Mouse (Mus musculus): ENCODE data around the gene Chchd1. TPM values are rescaled to one million over a fixed set of nuclear protein-coding genes. Genes with fewer than 3 reads are reported as not detected.

Chchd1 gene
- 43.1 and 47.8 TPM in 2 replicates for total RNA-seq (2017)

DNA sequence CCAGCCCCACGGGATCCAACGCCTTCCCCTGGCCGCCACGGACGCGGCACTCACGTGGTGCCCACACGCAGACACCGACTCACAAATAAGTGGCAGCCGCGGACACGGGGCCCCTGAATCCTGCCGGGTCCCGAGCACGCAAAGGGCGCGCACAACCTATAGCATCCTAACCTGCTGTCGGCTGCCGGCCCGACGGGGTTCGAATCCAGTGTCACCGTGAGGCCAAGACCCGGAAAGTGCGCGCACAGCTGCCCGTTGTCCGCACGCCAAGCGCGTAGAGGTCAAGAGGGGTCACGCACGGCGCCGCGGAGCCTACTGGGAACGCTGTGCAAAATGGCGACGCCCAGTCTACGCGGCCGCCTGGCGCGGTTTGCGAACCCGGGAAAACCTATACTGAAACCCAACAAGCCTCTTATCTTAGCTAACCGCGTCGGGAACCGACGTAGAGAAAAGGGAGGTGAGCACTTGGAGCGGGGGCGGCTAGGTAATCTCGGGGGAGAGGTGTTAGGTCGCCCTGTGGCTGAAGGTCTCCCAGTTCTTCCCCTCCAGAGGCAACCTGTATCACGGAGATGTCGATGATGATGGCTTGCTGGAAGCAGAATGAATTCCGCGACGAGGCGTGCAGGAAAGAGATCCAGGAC, at the start of gene Chchd1:
Gene Chchd1 (plus strand): TSS at position 266 of the 641 bp plus-strand sequence.
- ATAC-seq (ENCODE audit: extremely low read depth, insufficient number of reproducible peaks, low FRiP score, poor library complexity, severe bottlenecking) = peak; percentile 74

DNA sequence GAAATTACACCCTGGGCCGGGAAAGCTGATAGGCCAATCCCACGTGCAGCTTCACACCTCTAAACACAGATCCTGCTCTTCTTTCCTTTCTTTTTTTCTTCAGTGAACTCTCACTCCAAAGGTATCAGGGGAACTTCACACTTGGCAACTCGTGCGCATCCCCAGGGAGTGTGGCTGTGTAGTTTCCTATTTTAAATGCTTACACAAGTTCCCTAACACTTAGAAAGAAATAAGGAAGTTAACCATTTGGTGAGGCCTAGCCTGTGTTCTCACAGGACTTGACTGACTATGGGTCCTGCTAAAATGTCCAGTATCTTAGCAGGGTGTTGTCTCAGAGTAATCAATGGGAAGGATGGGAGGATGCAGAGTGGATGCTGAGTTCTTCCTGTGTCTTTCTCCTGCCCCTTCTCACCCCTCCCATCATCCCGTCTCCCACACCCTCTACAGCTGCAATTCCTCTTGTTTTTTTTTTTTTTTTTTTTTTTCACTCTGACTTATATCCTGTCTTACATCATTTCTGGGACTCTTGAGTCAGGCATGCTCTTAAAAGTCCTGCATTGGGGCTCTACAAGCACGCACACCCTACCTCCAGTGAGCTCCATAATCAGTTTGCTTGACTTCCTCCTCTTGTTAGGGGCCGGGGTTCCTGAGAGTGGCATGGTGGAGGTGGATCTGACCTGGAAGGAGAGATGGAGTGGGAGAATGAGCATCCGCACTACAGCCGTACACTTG, 48.0 kb upstream of the Chchd1 start:
- ATAC-seq (ENCODE audit: extremely low read depth, insufficient number of reproducible peaks, low FRiP score, poor library complexity, severe bottlenecking) = peak; percentile 27; the same call in 1 of the 2 replicates

DNA sequence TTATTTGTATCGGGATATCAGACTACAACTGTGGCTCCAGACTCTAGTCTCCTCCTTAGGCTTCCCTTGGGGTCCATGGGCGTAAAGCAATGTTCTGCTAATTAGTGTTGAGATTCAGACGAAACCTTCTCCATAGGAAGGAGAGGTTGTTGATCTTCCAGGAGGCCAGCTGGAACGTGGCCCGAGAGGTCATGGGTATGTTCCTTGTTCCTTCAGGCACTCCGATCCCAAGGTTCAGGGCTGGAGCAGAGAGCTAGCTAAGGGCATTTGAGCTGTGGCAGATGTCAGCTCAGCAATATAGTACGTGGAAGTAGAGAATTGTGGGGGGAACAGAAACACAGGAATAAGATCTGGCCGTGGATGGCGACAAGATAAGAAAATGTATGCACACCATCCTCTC, 47.1 kb upstream of the Chchd1 start:
- no peak for ATAC-seq (ENCODE audit: extremely low read depth, insufficient number of reproducible peaks, low FRiP score, poor library complexity, severe bottlenecking)

- no peak for ATAC-seq (ENCODE audit: extremely low read depth, insufficient number of reproducible peaks, low FRiP score, poor library complexity, severe bottlenecking)
These were observed 46.4 kb upstream of the Chchd1 start, which contains the start of gene Myoz1 for GRCm38 (mm10) chr14:20656361-20656760. Myoz1 (minus strand) TSS chr14:20656540.

DNA sequence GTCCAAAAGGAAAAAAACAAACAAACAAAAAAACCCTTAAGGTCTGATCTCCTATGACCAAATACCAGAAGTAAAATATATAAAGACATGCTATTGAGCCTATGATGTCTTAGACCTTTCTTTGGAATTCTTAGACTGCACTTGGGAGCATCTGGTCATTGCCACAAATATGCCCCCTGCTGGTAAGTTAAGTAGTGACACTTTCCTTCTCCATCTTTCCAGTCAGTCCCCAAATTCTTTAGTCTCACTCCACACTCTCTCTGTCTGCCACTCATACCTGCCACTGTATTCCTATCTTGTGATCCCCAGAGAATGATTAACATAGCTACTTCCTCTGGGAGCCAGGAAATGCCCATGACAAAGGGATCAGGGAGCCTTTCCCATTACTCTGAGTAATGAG, 44.5 kb upstream of the Chchd1 start:
- ATAC-seq (ENCODE audit: extremely low read depth, insufficient number of reproducible peaks, low FRiP score, poor library complexity, severe bottlenecking) = no peak

GRCm38 (mm10) chr14:20658902-20659301, 43.9 kb upstream of the Chchd1 start:
- no peak for ATAC-seq (ENCODE audit: extremely low read depth, insufficient number of reproducible peaks, low FRiP score, poor library complexity, severe bottlenecking)

DNA sequence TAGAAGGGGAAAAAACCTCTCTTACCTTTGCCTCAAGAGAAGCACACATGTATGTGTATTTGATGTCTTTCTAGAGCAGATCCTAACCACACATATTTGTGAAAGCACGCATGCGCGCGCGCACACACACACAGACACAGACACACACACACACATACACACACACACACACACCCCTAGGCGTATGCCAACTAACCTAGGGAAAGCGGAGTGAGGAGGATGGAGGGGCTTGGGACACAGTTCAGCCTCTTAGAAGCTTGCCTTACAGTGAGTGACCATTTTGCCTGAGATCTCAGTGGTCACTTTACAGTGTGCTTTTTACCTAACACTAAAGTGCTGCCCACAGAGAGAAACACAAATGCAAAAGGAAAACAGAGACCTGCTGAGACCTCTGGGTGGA, 43.1 kb upstream of the Chchd1 start:
- ATAC-seq (ENCODE audit: extremely low read depth, insufficient number of reproducible peaks, low FRiP score, poor library complexity, severe bottlenecking) = no peak

- peak; percentile 96 for ATAC-seq (ENCODE audit: extremely low read depth, insufficient number of reproducible peaks, low FRiP score, poor library complexity, severe bottlenecking)
These were observed 41.8 kb upstream of the Chchd1 start for GRCm38 (mm10) chr14:20660827-20661660.

- ATAC-seq (ENCODE audit: extremely low read depth, insufficient number of reproducible peaks, low FRiP score, poor library complexity, severe bottlenecking) = no peak
These were observed 41.0 kb upstream of the Chchd1 start for GRCm38 (mm10) chr14:20661661-20662331.

GRCm38 (mm10) chr14:20662740-20663139, 40.1 kb upstream of the Chchd1 start:
- no peak for ATAC-seq (ENCODE audit: extremely low read depth, insufficient number of reproducible peaks, low FRiP score, poor library complexity, severe bottlenecking)

GRCm38 (mm10) chr14:20663601-20664000, 39.2 kb upstream of the Chchd1 start:
- no peak for ATAC-seq (ENCODE audit: extremely low read depth, insufficient number of reproducible peaks, low FRiP score, poor library complexity, severe bottlenecking)

DNA sequence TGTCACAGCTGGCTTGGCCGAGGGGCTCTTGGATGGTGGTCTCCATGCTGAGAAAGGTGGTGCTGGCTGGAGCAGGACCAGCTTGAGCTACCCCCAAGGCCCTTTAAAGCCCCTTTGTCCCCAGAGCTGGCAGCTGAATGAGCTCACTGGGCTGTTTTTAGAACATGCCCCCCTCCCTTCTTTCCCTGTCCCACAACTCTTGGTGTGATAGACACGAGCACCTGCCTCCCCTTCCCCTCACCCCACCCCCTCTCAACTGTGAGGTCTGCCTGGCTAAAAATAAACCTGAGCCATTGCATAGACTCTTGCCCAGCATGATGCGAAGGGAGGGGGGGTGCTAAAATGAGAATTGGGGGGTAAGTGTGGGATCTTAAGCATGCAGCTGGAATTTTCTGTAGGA, 38.4 kb upstream of the Chchd1 start:
- ATAC-seq (ENCODE audit: extremely low read depth, insufficient number of reproducible peaks, low FRiP score, poor library complexity, severe bottlenecking) = no peak

GRCm38 (mm10) chr14:20667469-20667868, 35.3 kb upstream of the Chchd1 start:
- no peak for ATAC-seq (ENCODE audit: extremely low read depth, insufficient number of reproducible peaks, low FRiP score, poor library complexity, severe bottlenecking)

GRCm38 (mm10) chr14:20668154-20668810, 34.5 kb upstream of the Chchd1 start, which contains the start of gene Synpo2l:
Synpo2l (minus strand) TSS chr14:20668354.
- ATAC-seq (ENCODE audit: extremely low read depth, insufficient number of reproducible peaks, low FRiP score, poor library complexity, severe bottlenecking) = no peak

DNA sequence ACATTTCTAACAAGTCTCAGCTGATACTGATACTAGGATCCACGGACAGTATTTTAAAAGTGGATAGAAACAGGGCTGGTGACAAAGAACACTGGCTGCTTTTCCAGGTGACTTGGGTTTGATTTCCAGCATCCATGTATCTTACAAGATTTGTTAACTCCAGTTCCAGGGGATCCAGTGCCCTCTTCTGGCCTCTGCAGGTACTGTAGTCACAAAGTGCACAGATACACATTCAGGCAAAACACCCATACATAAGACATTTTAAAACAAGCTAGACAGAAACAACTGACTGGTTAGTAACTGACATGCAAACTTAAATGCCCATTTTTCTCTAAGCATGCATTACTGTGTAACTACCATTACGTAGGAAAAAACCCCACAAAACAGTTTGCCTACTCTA, 29.8 kb upstream of the Chchd1 start:
- ATAC-seq (ENCODE audit: extremely low read depth, insufficient number of reproducible peaks, low FRiP score, poor library complexity, severe bottlenecking) = no peak

DNA sequence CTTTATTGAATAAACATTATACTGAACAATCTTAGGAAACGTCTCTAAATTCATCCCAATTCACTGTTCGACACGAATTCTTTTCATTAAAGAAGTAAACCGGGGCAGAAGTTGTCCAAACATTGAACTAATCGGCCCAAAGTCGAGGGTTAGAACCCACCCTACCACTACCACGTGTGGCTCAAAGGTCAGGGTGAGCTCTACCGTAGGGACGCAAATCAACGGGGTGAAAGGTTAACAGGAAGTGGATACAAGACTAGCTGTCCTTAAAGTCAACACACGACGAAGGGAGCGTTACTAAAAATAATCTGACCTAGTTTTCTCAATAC, 29.1 kb upstream of the Chchd1 start:
- no peak for ATAC-seq (ENCODE audit: extremely low read depth, insufficient number of reproducible peaks, low FRiP score, poor library complexity, severe bottlenecking)

- peak; percentile 95 for ATAC-seq (ENCODE audit: extremely low read depth, insufficient number of reproducible peaks, low FRiP score, poor library complexity, severe bottlenecking)
These were observed 28.6 kb upstream of the Chchd1 start, which contains the start of gene Sec24c for GRCm38 (mm10) chr14:20674064-20674833. Sec24c (plus strand) TSS chr14:20674308.

DNA sequence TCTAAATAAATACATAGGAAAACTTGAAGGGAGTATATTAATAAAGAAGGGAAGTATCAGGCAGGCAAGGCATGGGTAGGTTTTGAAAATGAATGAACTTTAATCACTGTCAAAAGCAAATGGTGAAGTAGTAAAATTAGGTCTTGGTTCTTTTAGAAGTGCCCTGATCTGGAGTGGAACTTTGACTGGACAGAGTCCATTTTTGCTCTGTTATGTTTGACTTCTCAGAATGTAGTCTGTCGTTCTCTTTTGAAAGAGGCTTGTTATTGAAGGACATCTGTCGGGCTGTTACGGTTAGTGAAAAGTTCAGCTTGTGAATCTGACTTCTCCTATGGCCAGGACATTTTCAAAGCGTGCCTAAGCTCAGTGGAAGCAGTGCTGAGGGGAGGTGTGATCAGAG, 24.9 kb upstream of the Chchd1 start:
- ATAC-seq (ENCODE audit: extremely low read depth, insufficient number of reproducible peaks, low FRiP score, poor library complexity, severe bottlenecking) = no peak
